Mouse (Mus musculus): Measurements from ENCODE around the gene Matn3.

- peak; percentile 52; the same call in 1 of the 2 replicates for TF ChIP-seq CTCF (IDR thresholded peaks at IDR 0.05; ENCODE audit: borderline replicate concordance, control insufficient read depth, extremely low read depth, insufficient read depth, low read length, poor library complexity)
- peak; percentile 89 for TF ChIP-seq POLR2A (IDR thresholded peaks at IDR 0.05; ENCODE audit: control insufficient read depth, extremely low read depth, insufficient read depth, low read length, poor library complexity)
Measured at GRCm38 (mm10) chr12:8921394-8922368, 26.0 kb upstream of the Matn3 start, which contains the start of gene Laptm4a.

All from thymus, adult 2 months (tissue).